Mouse (Mus musculus): ENCODE results near the gene Fcho2.

DNA sequence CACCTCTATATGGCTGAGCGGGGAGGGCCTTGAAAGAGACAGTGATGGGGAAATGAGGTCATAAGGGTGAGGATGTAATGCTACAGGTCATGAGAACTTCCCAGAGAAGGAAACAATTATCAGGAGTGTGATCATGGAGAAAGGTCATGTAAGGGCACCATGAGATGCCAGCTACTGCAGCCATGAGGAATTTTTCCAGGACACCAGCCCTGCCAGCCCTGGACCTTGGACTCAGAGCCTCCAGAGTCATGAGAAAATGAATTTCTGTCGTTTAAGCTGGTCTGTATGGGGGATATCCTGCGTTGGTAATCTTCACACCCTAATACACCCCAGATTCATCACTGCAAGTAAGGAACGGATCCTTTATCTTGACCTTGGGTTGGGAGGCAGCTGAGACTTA is 141.3 kb downstream of the Fcho2 start:
- no peak for TF ChIP-seq BHLHE40 (IDR thresholded peaks at IDR 0.05; ENCODE audit: low read depth, low read length)
- no peak for TF ChIP-seq CTCF (conservative IDR thresholded peaks at IDR 0.05 in 1 of 2, IDR thresholded peaks at IDR 0.05 in 1 of 2; ENCODE audit: low read depth in 2 of 2, low read length in 2 of 2)
- TF ChIP-seq POLR2AphosphoS2 (IDR thresholded peaks at IDR 0.05; ENCODE audit: low read depth, low read length) = no peak
- no peak for TF ChIP-seq ZNF384 (IDR thresholded peaks at IDR 0.05; ENCODE audit: low read depth, low read length)
- TF ChIP-seq TCF12 (IDR thresholded peaks at IDR 0.05; ENCODE audit: low read depth, low read length) = no peak
- no peak for TF ChIP-seq USF1 (IDR thresholded peaks at IDR 0.05; ENCODE audit: low read depth, low read length)
- TF ChIP-seq ELF1 (IDR thresholded peaks at IDR 0.05; ENCODE audit: low read depth, low read length) = no peak
- TF ChIP-seq HCFC1 (IDR thresholded peaks at IDR 0.05; ENCODE audit: low read depth, low read length) = no peak
- TF ChIP-seq UBTF (IDR thresholded peaks at IDR 0.05; ENCODE audit: low read depth, low read length) = no peak
- no peak for TF ChIP-seq PAX5 (IDR thresholded peaks at IDR 0.05; ENCODE audit: low read length)

All from CH12.LX (cell line).